Mouse (Mus musculus) ES-Bruce4 (cell line): ENCODE measurements around the gene Adam23.
A peak's percentile ranks its signal among the peaks of the same experiment; 100 is the strongest.

ENCODE experiments used
- CTCF ChIP-seq: IDR thresholded peaks from one replicate; pipeline ENCODE4 v1.8.1; 2011; ENCODE audit warnings: low read depth, low read length
- EP300 ChIP-seq: IDR thresholded peaks from 2 replicates; pipeline ENCODE4 v1.6.1; 2011; ENCODE audit warnings: low read depth, low read length; ENCODE audit not compliant: insufficient read depth
- POLR2A ChIP-seq: IDR thresholded peaks from one replicate; pipeline ENCODE4 v1.8.1; 2011; ENCODE audit warnings: low read length; ENCODE audit not compliant: insufficient read depth

GRCm38 (mm10) chr1:63403601-63404000 is 42.1 kb upstream of the Adam23 start:
- TF ChIP-seq EP300 (no peak), CTCF (peak; percentile 68), POLR2A (no peak)
